Mouse (Mus musculus): Measurements from ENCODE around the gene Otud5. TPM values are rescaled to one million over a fixed set of nuclear protein-coding genes. Genes with fewer than 3 reads are reported as not detected.
"Not testable (repeated sequence)": the region's sequence is repeated elsewhere in the genome, so short reads cannot be mapped to it uniquely, and the experiment has no call there.

Otud5 gene
- polyA plus RNA-seq, 1 experiment from 2014 or later, result 22.0 TPM

DNA sequence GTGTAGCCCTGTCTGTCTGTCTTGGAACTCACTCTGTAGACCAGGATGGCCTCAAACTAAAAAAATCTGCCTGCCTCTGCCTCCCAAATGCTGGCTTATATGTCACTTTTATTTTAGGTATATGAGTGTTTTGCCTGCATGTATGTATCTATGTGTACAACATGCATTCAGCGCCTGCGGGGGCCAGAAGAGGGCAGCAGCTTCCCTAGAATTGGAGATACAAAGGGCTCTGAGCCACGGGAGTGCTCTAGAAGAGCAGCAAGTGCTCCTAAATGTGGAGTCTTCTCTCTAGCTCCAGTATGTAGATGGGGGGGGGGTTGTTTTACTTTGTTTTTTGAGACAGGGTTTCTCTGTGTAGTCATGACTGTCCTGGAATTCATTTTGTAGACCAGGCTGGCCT lies 74.5 kb downstream of the Otud5 start:
- DNase-seq (ENCODE audit: low spot score); H3K4me1 ChIP-seq (replicated peaks; ENCODE audit: control insufficient read depth, insufficient read depth); H3K4me3 ChIP-seq (ENCODE audit: low read depth, low read length); ATAC-seq (ENCODE audit: low FRiP score, low TSS enrichment); H3K27ac ChIP-seq (replicated peaks); H3K9ac ChIP-seq (ENCODE audit: low read length); H3K36me3 ChIP-seq (ENCODE audit: control insufficient read depth, insufficient read depth, low read length); H3K9me3 ChIP-seq (ENCODE audit: control insufficient read depth, low read length); H3K4me2 ChIP-seq (replicated peaks; ENCODE audit: low read depth); H3K27me3 ChIP-seq (ENCODE audit: control insufficient read depth, insufficient read depth, low read length): not testable (repeated sequence)
- peak; percentile 52 for TF ChIP-seq CTCF (IDR thresholded peaks at IDR 0.05; ENCODE audit: low read depth)
- 27% methylated on average over 3 of the region's 3 CpGs for WGBS

GRCm38 (mm10) chrX:7917960-7918359 lies 76.8 kb downstream of the Otud5 start:
- H3K9ac ChIP-seq (ENCODE audit: low read length); H3K36me3 ChIP-seq (ENCODE audit: control insufficient read depth, insufficient read depth, low read length); H3K9me3 ChIP-seq (ENCODE audit: control insufficient read depth, low read length); H3K4me3 ChIP-seq (ENCODE audit: low read depth, low read length); H3K4me1 ChIP-seq (replicated peaks; ENCODE audit: control insufficient read depth, insufficient read depth); H3K27ac ChIP-seq (replicated peaks); H3K4me2 ChIP-seq (replicated peaks; ENCODE audit: low read depth); H3K27me3 ChIP-seq (ENCODE audit: control insufficient read depth, insufficient read depth, low read length); ATAC-seq (ENCODE audit: low FRiP score, low TSS enrichment); DNase-seq (ENCODE audit: low spot score): not testable (repeated sequence)
- 63% methylated on average over 6 of the region's 6 CpGs for WGBS

DNA sequence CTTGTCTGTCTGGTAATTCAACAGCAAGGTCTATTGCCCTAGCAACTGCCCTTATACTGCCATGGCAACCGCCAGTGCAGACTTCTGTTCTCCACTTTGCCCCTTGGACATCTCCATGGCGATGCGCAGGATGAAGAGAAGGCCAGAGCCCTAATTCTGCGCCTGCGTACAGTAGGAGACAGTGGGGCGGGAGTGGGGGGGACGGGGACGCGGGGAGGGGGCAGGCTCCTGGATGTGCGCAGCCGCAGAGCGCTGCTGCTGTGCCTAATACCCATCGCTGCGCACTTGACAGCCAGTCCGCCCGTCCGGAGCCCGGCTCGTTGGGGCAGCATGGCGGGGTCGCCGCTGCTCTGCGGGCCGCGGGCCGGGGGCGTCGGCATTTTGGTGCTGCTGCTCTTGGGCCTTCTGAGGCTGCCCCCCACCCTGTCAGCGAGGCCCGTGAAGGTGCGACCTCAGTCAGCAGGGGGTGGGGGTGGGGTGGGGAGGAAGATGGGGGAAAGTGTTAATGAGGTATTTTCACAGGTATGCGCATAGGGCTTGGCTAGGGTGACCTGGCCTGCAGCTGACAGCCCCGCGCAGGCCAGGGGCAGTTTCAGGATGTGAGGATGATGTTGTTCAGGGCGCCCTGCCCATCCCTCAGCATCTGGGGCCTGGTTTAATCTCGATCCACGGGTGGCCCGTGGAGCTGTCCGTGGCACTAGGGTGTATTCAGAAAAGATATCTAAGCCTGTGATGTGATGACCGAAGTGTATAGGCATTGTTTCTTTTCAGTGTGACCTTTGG lies 78.6 kb downstream of the Otud5 start, which contains the start of gene Pcsk1n:
Gene Pcsk1n, plus strand, starts transcription at position 222 of the 783 bp plus-strand sequence.
- H3K9ac ChIP-seq (ENCODE audit: low read length), result no peak within 1 kb of the TSS
- no peaks in the 10 kb centered on the region for H3K36me3 ChIP-seq (ENCODE audit: control insufficient read depth, insufficient read depth, low read length)
- no peaks in the 10 kb centered on the region for H3K4me1 ChIP-seq (replicated peaks; ENCODE audit: control insufficient read depth, insufficient read depth)
- no peak for ATAC-seq (ENCODE audit: low FRiP score, low TSS enrichment)
- H3K27me3 ChIP-seq (ENCODE audit: control insufficient read depth, insufficient read depth, low read length), result no peaks in the 10 kb centered on the region
- DNase-seq (ENCODE audit: low spot score), result no peak
- no peak within 1 kb of the TSS for H3K4me2 ChIP-seq (replicated peaks; ENCODE audit: low read depth)
- no peak within 1 kb of the TSS for H3K4me3 ChIP-seq (ENCODE audit: low read depth, low read length)
- WGBS, result 17% methylated on average over 31 of the region's 40 CpGs
- no peaks in the 10 kb centered on the region for H3K9me3 ChIP-seq (ENCODE audit: control insufficient read depth, low read length)
- H3K27ac ChIP-seq (replicated peaks), result no peak within 1 kb of the TSS
- TF ChIP-seq EP300 (optimal IDR thresholded peaks at IDR 0.05) (no peak), CTCF (IDR thresholded peaks at IDR 0.05; ENCODE audit: low read depth) (no peak)

DNA sequence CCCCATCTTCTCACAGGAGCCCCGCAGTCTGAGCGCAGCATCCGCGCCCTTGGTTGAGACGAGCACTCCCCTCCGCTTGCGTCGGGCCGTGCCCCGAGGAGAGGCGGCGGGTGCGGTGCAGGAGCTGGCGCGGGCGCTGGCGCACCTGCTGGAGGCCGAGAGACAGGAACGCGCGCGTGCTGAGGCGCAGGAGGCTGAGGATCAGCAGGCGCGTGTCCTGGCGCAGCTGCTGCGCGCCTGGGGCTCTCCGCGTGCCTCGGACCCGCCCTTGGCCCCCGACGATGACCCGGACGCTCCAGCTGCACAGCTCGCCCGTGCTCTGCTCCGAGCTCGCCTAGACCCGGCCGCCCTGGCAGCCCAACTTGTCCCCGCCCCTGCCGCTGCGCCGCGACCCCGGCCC lies 80.9 kb downstream of the Otud5 start:
- WGBS, result 9% methylated on average over 37 of the region's 48 CpGs
- Histone ChIP-seq H3K9me3 (ENCODE audit: control insufficient read depth, low read length) (no peaks in the 10 kb centered on the region), H3K9ac (ENCODE audit: low read length) (no peak overlapping the region), H3K4me2 (replicated peaks; ENCODE audit: low read depth) (peak overlapping the region; percentile 27), H3K4me3 (ENCODE audit: low read depth, low read length) (peak overlapping the region; percentile 17; the same call in 1 of the 2 replicates), H3K27ac (replicated peaks) (no peak overlapping the region), H3K27me3 (ENCODE audit: control insufficient read depth, insufficient read depth, low read length) (no peaks in the 10 kb centered on the region), H3K36me3 (ENCODE audit: control insufficient read depth, insufficient read depth, low read length) (no peaks in the 10 kb centered on the region), H3K4me1 (replicated peaks; ENCODE audit: control insufficient read depth, insufficient read depth) (no peaks in the 10 kb centered on the region)
- ATAC-seq (ENCODE audit: low FRiP score, low TSS enrichment) (0 out of 2 replicates have a peak, but pooled peaks have one; percentile 26), DNase-seq (ENCODE audit: low spot score) (peak; percentile 15)
- no peak for TF ChIP-seq EP300 (optimal IDR thresholded peaks at IDR 0.05)
- TF ChIP-seq CTCF (IDR thresholded peaks at IDR 0.05; ENCODE audit: low read depth), result no peak

MicroRNA genes within 50 kb of the gene (microRNA counts, 519-probe panel; counts per million panel counts)
- 2,825 counts per million, percentile 7 among the panel's probes with 10 or more counts for microRNA mmu-miR-1198

Small RNA genes lying within 50 kb of the gene (microRNA-seq; reads per million reads assigned to microRNA genes)
- 12.9 reads per million, percentile 20 among the genes with 10 or more reads in this experiment for gene Mir1198

Other genes with a start within 250 kb of the Otud5 start
- 13.8 and 14.0 TPM in 2 replicates for gene Ccdc22, start 235.8 kb upstream of the Otud5 start, polyA plus RNA-seq (2015; fragmentation: Nextera tagmentation; extraction: Ambion mirVana)
- gene Cacna1f, start 234.3 kb upstream of the Otud5 start, polyA plus RNA-seq (2015; fragmentation: Nextera tagmentation; extraction: Ambion mirVana), result not detected in 2 replicates
- 6.5 and 6.8 TPM in 2 replicates for gene Syp, start 202.9 kb upstream of the Otud5 start, polyA plus RNA-seq (2015; fragmentation: Nextera tagmentation; extraction: Ambion mirVana)
- 8.5 and 9.7 TPM in 2 replicates for gene Prickle3, start 184.1 kb upstream of the Otud5 start, polyA plus RNA-seq (2015; fragmentation: Nextera tagmentation; extraction: Ambion mirVana)
- 262 and 271 TPM in 2 replicates for gene Plp2, start 170.0 kb upstream of the Otud5 start, polyA plus RNA-seq (2015; fragmentation: Nextera tagmentation; extraction: Ambion mirVana)
- gene Magix, start 160.1 kb upstream of the Otud5 start, polyA plus RNA-seq (2015; fragmentation: Nextera tagmentation; extraction: Ambion mirVana), result 0.95 and 1.3 TPM in 2 replicates
- gene Gpkow, start 144.2 kb upstream of the Otud5 start, polyA plus RNA-seq (2015; fragmentation: Nextera tagmentation; extraction: Ambion mirVana), result 18.0 and 18.5 TPM in 2 replicates
- gene Wdr45, start 127.0 kb upstream of the Otud5 start, polyA plus RNA-seq (2015; fragmentation: Nextera tagmentation; extraction: Ambion mirVana), result 30.3 and 33.6 TPM in 2 replicates
- not detected in 2 replicates for gene Gm45208, start 119.1 kb upstream of the Otud5 start, polyA plus RNA-seq (2015; fragmentation: Nextera tagmentation; extraction: Ambion mirVana)
- gene Praf2, start 112.9 kb upstream of the Otud5 start, polyA plus RNA-seq (2015; fragmentation: Nextera tagmentation; extraction: Ambion mirVana), result 23.8 and 26.0 TPM in 2 replicates
- 21.5 and 23.0 TPM in 2 replicates for gene Ccdc120, start 90.5 kb upstream of the Otud5 start, polyA plus RNA-seq (2015; fragmentation: Nextera tagmentation; extraction: Ambion mirVana)
- 17.3 and 18.2 TPM in 2 replicates for gene Tfe3, start 78.8 kb upstream of the Otud5 start, polyA plus RNA-seq (2015; fragmentation: Nextera tagmentation; extraction: Ambion mirVana)
- 20.0 and 20.9 TPM in 2 replicates for gene Gripap1, start 51.6 kb upstream of the Otud5 start, polyA plus RNA-seq (2015; fragmentation: Nextera tagmentation; extraction: Ambion mirVana)
- 0.42 and 0.92 TPM in 2 replicates for gene Kcnd1, start 19.1 kb upstream of the Otud5 start, polyA plus RNA-seq (2015; fragmentation: Nextera tagmentation; extraction: Ambion mirVana)
- gene Pim2, start 36.9 kb downstream of the Otud5 start, polyA plus RNA-seq (2015; fragmentation: Nextera tagmentation; extraction: Ambion mirVana), result 4.8 and 5.0 TPM in 2 replicates
- 28.7 and 32.5 TPM in 2 replicates for gene Slc35a2, start 42.7 kb downstream of the Otud5 start, polyA plus RNA-seq (2015; fragmentation: Nextera tagmentation; extraction: Ambion mirVana)
- 60.6 and 62.2 TPM in 2 replicates for gene Pqbp1, start 57.9 kb downstream of the Otud5 start, polyA plus RNA-seq (2015; fragmentation: Nextera tagmentation; extraction: Ambion mirVana)
- 85.6 and 90.5 TPM in 2 replicates for gene Timm17b, start 58.0 kb downstream of the Otud5 start, polyA plus RNA-seq (2015; fragmentation: Nextera tagmentation; extraction: Ambion mirVana)
- not detected in 2 replicates for gene Gm10491, start 66.5 kb downstream of the Otud5 start, polyA plus RNA-seq (2015; fragmentation: Nextera tagmentation; extraction: Ambion mirVana)
- gene Gm10490, start 68.2 kb downstream of the Otud5 start, polyA plus RNA-seq (2015; fragmentation: Nextera tagmentation; extraction: Ambion mirVana), result not detected in 2 replicates
- 12.0 and 12.2 TPM in 2 replicates for gene Pcsk1n, start 78.5 kb downstream of the Otud5 start, polyA plus RNA-seq (2015; fragmentation: Nextera tagmentation; extraction: Ambion mirVana)
- not detected in 2 replicates for gene Eras, start 87.2 kb downstream of the Otud5 start, polyA plus RNA-seq (2015; fragmentation: Nextera tagmentation; extraction: Ambion mirVana)
- gene Hdac6, start 106.5 kb downstream of the Otud5 start, polyA plus RNA-seq (2015; fragmentation: Nextera tagmentation; extraction: Ambion mirVana), result 6.2 and 6.7 TPM in 2 replicates
- 0.07 and 0.28 TPM in 2 replicates for gene Gata1, start 136.7 kb downstream of the Otud5 start, polyA plus RNA-seq (2015; fragmentation: Nextera tagmentation; extraction: Ambion mirVana)
- gene Glod5, start 177.1 kb downstream of the Otud5 start, polyA plus RNA-seq (2015; fragmentation: Nextera tagmentation; extraction: Ambion mirVana), result 6.0 and 7.5 TPM in 2 replicates
- 10.8 and 12.3 TPM in 2 replicates for gene Suv39h1, start 233.4 kb downstream of the Otud5 start, polyA plus RNA-seq (2015; fragmentation: Nextera tagmentation; extraction: Ambion mirVana)
- 0.39 and 0.42 TPM in 2 replicates for gene Was, start 249.1 kb downstream of the Otud5 start, polyA plus RNA-seq (2015; fragmentation: Nextera tagmentation; extraction: Ambion mirVana)